ENCODE assay signal across 8 mouse cellular contexts in genomic region chr3:58636406-58637295, GRCm38 (mm10). TPM values are rescaled to one million over a fixed set of nuclear protein-coding genes. Genes with fewer than 3 reads are reported as not detected.
DNase-seq lines count a peak whose midpoint lies in the region; ATAC-seq and TF ChIP-seq lines count a peak whose summit lies in the region.

Erich6 (minus strand) TSS chr3:58637207.

- H3K9me3 ChIP-seq in embryonic facial prominence, embryonic 12.5 days = no peaks in the 10 kb centered on the region
- no peaks in the 10 kb centered on the region; the same call in 1 of the 2 replicates for H3K9me3 ChIP-seq in heart, postnatal 0 days (replicated peaks; ENCODE audit: control insufficient read depth, low read length)
- H3K9me3 ChIP-seq in lung, embryonic 16.5 days (ENCODE audit: control insufficient read depth, low read length) = no peaks in the 10 kb centered on the region

- peak; percentile 25 to 36 for DNase-seq in B cell, adult 2 months
- peak; percentile 56 for DNase-seq in adrenal gland, postnatal 10 days
- peak; percentile 10 for DNase-seq in heart, postnatal 0 days (ENCODE audit: low spot score)
- DNase-seq in kidney, postnatal 4 days = peak; percentile 61 to 73
- peak; percentile 46 for DNase-seq in ovary, adult 18-20 months (ENCODE audit: low spot score)

- H3K4me1 ChIP-seq in embryonic facial prominence, embryonic 12.5 days = no peaks in the 10 kb centered on the region
- peaks cover 6% of the 10 kb centered on the region; the same call in 1 of the 2 replicates for H3K4me1 ChIP-seq in heart, postnatal 0 days (ENCODE audit: control insufficient read depth, insufficient read depth)
- no peaks in the 10 kb centered on the region; the same call in 1 of the 2 replicates for H3K4me1 ChIP-seq in lung, embryonic 16.5 days (replicated peaks; ENCODE audit: control insufficient read depth, insufficient read depth, low read length)

- TF ChIP-seq CTCF in heart, postnatal 0 days (IDR thresholded peaks at IDR 0.05; ENCODE audit: low read depth) = no peak

- H3K9ac ChIP-seq in embryonic facial prominence, embryonic 12.5 days = peak within 1 kb of the TSS; percentile 53
- H3K9ac ChIP-seq in heart, postnatal 0 days (replicated peaks; ENCODE audit: low read depth, low read length) = peak within 1 kb of the TSS; percentile 36
- peak within 1 kb of the TSS; percentile 55 for H3K9ac ChIP-seq in lung, embryonic 16.5 days (ENCODE audit: low read length)

- H3K27ac ChIP-seq in embryonic facial prominence, embryonic 12.5 days = no peak within 1 kb of the TSS
- no peak within 1 kb of the TSS for H3K27ac ChIP-seq in heart, postnatal 0 days (ENCODE audit: low read depth)
- H3K27ac ChIP-seq in lung, embryonic 16.5 days (ENCODE audit: low read length) = no peak within 1 kb of the TSS

- no peaks in the 10 kb centered on the region for H3K27me3 ChIP-seq in embryonic facial prominence, embryonic 12.5 days
- no peaks in the 10 kb centered on the region for H3K27me3 ChIP-seq in heart, postnatal 0 days (ENCODE audit: control insufficient read depth, insufficient read depth, low read length)
- no peaks in the 10 kb centered on the region for H3K27me3 ChIP-seq in lung, embryonic 16.5 days (ENCODE audit: control insufficient read depth, insufficient read depth, low read depth, low read length)

- TF ChIP-seq EP300 in heart, postnatal 0 days (IDR thresholded peaks at IDR 0.05; ENCODE audit: low read depth) = no peak

- no peaks in the 10 kb centered on the region for H3K36me3 ChIP-seq in embryonic facial prominence, embryonic 12.5 days
- no peaks in the 10 kb centered on the region for H3K36me3 ChIP-seq in heart, postnatal 0 days (replicated peaks; ENCODE audit: control insufficient read depth, insufficient read depth, low read length)
- no peaks in the 10 kb centered on the region for H3K36me3 ChIP-seq in lung, embryonic 16.5 days (ENCODE audit: control insufficient read depth, insufficient read depth, low read length)

- peak; percentile 71 for ATAC-seq in embryonic facial prominence, embryonic 12.5 days (ENCODE audit: insufficient number of reproducible peaks, insufficient read depth, low FRiP score, low TSS enrichment)
- peak; percentile 55 for ATAC-seq in heart, postnatal 0 days (ENCODE audit: insufficient read depth, low read depth)
- peak; percentile 88 for ATAC-seq in lung, embryonic 16.5 days (ENCODE audit: low read depth)
- ATAC-seq in erythroid progenitor cell, adult 5-6 weeks (replicated peaks; ENCODE audit: low FRiP score, poor library complexity, severe bottlenecking) = no peak

- peak within 1 kb of the TSS; percentile 49 for H3K4me3 ChIP-seq in embryonic facial prominence, embryonic 12.5 days
- peak within 1 kb of the TSS; percentile 52 for H3K4me3 ChIP-seq in heart, postnatal 0 days (ENCODE audit: low read depth, low read length)
- H3K4me3 ChIP-seq in lung, embryonic 16.5 days (ENCODE audit: low read length) = peak within 1 kb of the TSS; percentile 50

- peak within 1 kb of the TSS; percentile 93 for H3K4me2 ChIP-seq in embryonic facial prominence, embryonic 12.5 days (replicated peaks)
- H3K4me2 ChIP-seq in heart, postnatal 0 days (ENCODE audit: low read depth, low read length) = peak within 1 kb of the TSS; percentile 91
- peak within 1 kb of the TSS; percentile 97 for H3K4me2 ChIP-seq in lung, embryonic 16.5 days (ENCODE audit: low read depth, low read length)

- WGBS in embryonic facial prominence, embryonic 12.5 days = under 1% methylated on average over 34 of the region's 34 CpGs
- WGBS in heart, postnatal 0 days = under 1% methylated on average over 34 of the region's 34 CpGs
- WGBS in lung, embryonic 16.5 days = under 1% methylated on average over 34 of the region's 34 CpGs

RNA-seq across cellular contexts. Expression of gene Erich6, which starts in this region (rescaled TPM):
- under 1 TPM in 1 of 2 experiments, not detected in 1; 0.12 TPM for total RNA-seq in adrenal gland, postnatal 10 days (2021)
- polyA plus RNA-seq in embryonic facial prominence, embryonic 12.5 days (2016; fragmentation: Nextera tagmentation; extraction: Ambion mirVana) = not detected in 2 replicates
- not detected in 2 replicates for total RNA-seq in heart, postnatal 0 days (2014; rRNA removed; ENCODE audit: low replicate concordance)
- polyA plus RNA-seq in heart, postnatal 0 days (2015; fragmentation: Nextera tagmentation; extraction: Ambion mirVana) = 0.08 TPM in 1 of 2 replicates, not detected in the other
- not detected in 2 replicates for polyA plus RNA-seq in lung, embryonic 16.5 days (2015; fragmentation: Nextera tagmentation; extraction: Ambion mirVana)
- not detected in 2 replicates for total RNA-seq in erythroid progenitor cell, adult 5-6 weeks (2015; ENCODE audit: low replicate concordance)
- total RNA-seq in erythroid progenitor cell, adult 5-6 weeks (2017; ENCODE audit: low replicate concordance) = not detected in 2 replicates

Comparison
In these comparisons a context has a peak if more than half of its experiments do, and no peak if none do; other contexts are left out.
1. Peak in DNase-seq in adrenal gland, postnatal 10 days; RNA of the gene not detected or under 1 TPM.
2. Peak in ATAC-seq, H3K4me3 ChIP-seq, H3K9ac ChIP-seq and H3K4me2 ChIP-seq in embryonic facial prominence, embryonic 12.5 days; RNA of the gene not detected or under 1 TPM.
3. Peak in DNase-seq, ATAC-seq, H3K4me3 ChIP-seq, H3K9ac ChIP-seq and H3K4me2 ChIP-seq in heart, postnatal 0 days; RNA of the gene not detected or under 1 TPM.
4. Peak in ATAC-seq, H3K4me3 ChIP-seq, H3K9ac ChIP-seq and H3K4me2 ChIP-seq in lung, embryonic 16.5 days; RNA of the gene not detected or under 1 TPM.
5. DNase-seq: peak in every context shown above with its lines; median percentile 67 in kidney, postnatal 4 days; 56 in adrenal gland, postnatal 10 days; 46 in ovary, adult 18-20 months; 30 in B cell, adult 2 months; 10 in heart, postnatal 0 days.